Mouse (Mus musculus) forebrain, postnatal 0 days (tissue): ENCODE measurements around the gene Hes6. TPM values are rescaled to one million over a fixed set of nuclear protein-coding genes. Genes with fewer than 3 reads are reported as not detected.
A peak's percentile ranks its signal among the peaks of the same experiment; 100 is the strongest.

Experiments used
- ATAC-seq: fragments of 200-750 bp; cut with Nextera tagmentation; 2 replicates; pipeline ENCODE4 v1.8.0; 2017; ENCODE audit warnings: mild to moderate bottlenecking, moderate library complexity
- DNase-seq: peaks from one replicate; pipeline ENCODE4 v3.0.0-alpha.2; 2015
- H3K27ac ChIP-seq: fragments of 300-500 bp; sonication (generic); 2 replicates; pipeline ENCODE4 v1.5.1; 2014; ENCODE audit warnings: low read depth, mild to moderate bottlenecking, antibody characterized with exemption, low read length, moderate library complexity, mixed read lengths
- H3K27me3 ChIP-seq: fragments of 300-500 bp; sonication (generic); 2 replicates; pipeline ENCODE4 v1.6.1; 2014; ENCODE audit warnings: mild to moderate bottlenecking, low read length, mixed read lengths; ENCODE audit not compliant: insufficient read depth
- H3K36me3 ChIP-seq: fragments of 300-500 bp; sonication (generic); 2 replicates; pipeline ENCODE4 v1.6.1; 2014; ENCODE audit warnings: mild to moderate bottlenecking, moderate library complexity; ENCODE audit not compliant: insufficient read depth
- H3K4me1 ChIP-seq: fragments of 300-500 bp; sonication (generic); 2 replicates; pipeline ENCODE4 v1.6.1; 2014; ENCODE audit warnings: antibody characterized with exemption; ENCODE audit not compliant: insufficient read depth
- H3K4me2 ChIP-seq: fragments of 300-500 bp; sonication (generic); 2 replicates; pipeline ENCODE4 v1.6.1; 2014; ENCODE audit warnings: low read depth, mild to moderate bottlenecking, moderate library complexity
- H3K4me3 ChIP-seq: fragments of 300-500 bp; sonication (generic); 2 replicates; pipeline ENCODE4 v1.5.1; 2014; ENCODE audit warnings: low read depth, low read length, mixed read lengths
- H3K9ac ChIP-seq: fragments of 300-500 bp; sonication (generic); 2 replicates; pipeline ENCODE4 v1.6.1; 2014; ENCODE audit warnings: mild to moderate bottlenecking
- H3K9me3 ChIP-seq: fragments of 300-500 bp; sonication (generic); 2 replicates; pipeline ENCODE4 v1.6.1; 2016; ENCODE audit warnings: low read length
- CTCF ChIP-seq: sonication (generic); IDR thresholded peaks from 2 replicates; pipeline ENCODE4 v1.5.1; 2016; ENCODE audit warnings: antibody characterized with exemption, control low read depth, low read depth
- WGBS: fragments of 180-500 bp; shearing (Covaris S2); extraction: QIAGEN DNeasy Blood & Tissue Kit; methylation state at CpG from one replicate; pipeline ENCODE4 v1.1.7; 2014; 5-methylcytosine and 5-hydroxymethylcytosine counted together
- polyA plus RNA-seq: library from polyadenylated mRNA; unstranded; fragments of >200 nt; fragmentation: Nextera tagmentation; extraction: Ambion mirVana; gene quantifications from 2 replicates; pipeline ENCODE4 v1.2.1, GENCODE M21; 2015
- total RNA-seq: library from RNA; depleted of rRNA; stranded (reverse); fragments of >200 nt; gene quantifications from 2 replicates; pipeline ENCODE4 v1.2.3, GENCODE M21; 2014; rRNA removed

Gene Hes6
- total RNA-seq (133 and 154 TPM in 2 replicates), polyA plus RNA-seq (154 and 177 TPM in 2 replicates)

GRCm38 (mm10) chr1:91413898-91414594 lies at the start of gene Hes6:
Gene Hes6 (minus strand): TSS chr1:91414038.
- under 1% methylated on average over 39 of the region's 39 CpGs for WGBS
- ATAC-seq (peak; percentile 62), DNase-seq (peak; percentile 88)
- H3K9me3 ChIP-seq = no peaks in the 10 kb centered on the region
- peak within 1 kb of the TSS; percentile 61 for H3K4me3 ChIP-seq
- no peaks in the 10 kb centered on the region for H3K27me3 ChIP-seq
- peaks cover 8% of the 10 kb centered on the region; the same call in 1 of the 2 replicates for H3K36me3 ChIP-seq
- TF ChIP-seq CTCF = no peak
- peaks cover 21% of the 10 kb centered on the region for H3K4me1 ChIP-seq
- peak within 1 kb of the TSS; percentile 78 for H3K27ac ChIP-seq
- peak within 1 kb of the TSS; percentile 69 for H3K4me2 ChIP-seq
- peak within 1 kb of the TSS; percentile 87 for H3K9ac ChIP-seq

- H3K9me3 ChIP-seq = no peaks in the 10 kb centered on the region
- no peaks in the 10 kb centered on the region for H3K27me3 ChIP-seq
- ATAC-seq (no peak), DNase-seq (no peak)
- 87% methylated on average over 13 of the region's 13 CpGs for WGBS
- TF ChIP-seq CTCF = no peak
- H3K4me2 ChIP-seq = no peak overlapping the region
- no peak overlapping the region for H3K4me3 ChIP-seq
- H3K27ac ChIP-seq = no peak overlapping the region
- no peaks in the 10 kb centered on the region for H3K4me1 ChIP-seq
- H3K36me3 ChIP-seq = no peaks in the 10 kb centered on the region
- H3K9ac ChIP-seq = no peak overlapping the region
Measured at GRCm38 (mm10) chr1:91463336-91463995, 49.6 kb upstream of the Hes6 start.

- H3K4me1 ChIP-seq = peaks cover 16% of the 10 kb centered on the region
- no peak overlapping the region for H3K27ac ChIP-seq
- no peak for DNase-seq
- no peaks in the 10 kb centered on the region for H3K36me3 ChIP-seq
- WGBS = 38% methylated on average over 4 of the region's 4 CpGs
- no peak for TF ChIP-seq CTCF
- no peaks in the 10 kb centered on the region for H3K27me3 ChIP-seq
- no peaks in the 10 kb centered on the region for H3K9me3 ChIP-seq
- H3K9ac ChIP-seq = no peak overlapping the region
- H3K4me2 ChIP-seq = no peak overlapping the region
- no peak overlapping the region for H3K4me3 ChIP-seq
- no peak for ATAC-seq
Measured at GRCm38 (mm10) chr1:91460564-91460963, 46.7 kb upstream of the Hes6 start.

GRCm38 (mm10) chr1:91460069-91460468 lies 46.2 kb upstream of the Hes6 start:
- TF ChIP-seq CTCF = no peak
- peak overlapping the region; percentile 76 for H3K4me2 ChIP-seq
- DNase-seq (no peak), ATAC-seq (no peak)
- H3K27me3 ChIP-seq = no peaks in the 10 kb centered on the region
- H3K4me1 ChIP-seq = peaks cover 20% of the 10 kb centered on the region
- no peak overlapping the region; the same call in 1 of the 2 replicates for H3K9ac ChIP-seq
- H3K9me3 ChIP-seq = no peaks in the 10 kb centered on the region
- H3K4me3 ChIP-seq = peak overlapping the region; percentile 71
- no peak overlapping the region for H3K27ac ChIP-seq
- WGBS = 48% methylated on average over 7 of the region's 7 CpGs
- H3K36me3 ChIP-seq = no peaks in the 10 kb centered on the region

GRCm38 (mm10) chr1:91459059-91459809 lies 45.4 kb upstream of the Hes6 start, which contains the start of gene Per2:
Gene Per2 (minus strand): TSS chr1:91459324.
- peaks cover 20% of the 10 kb centered on the region for H3K4me1 ChIP-seq
- ATAC-seq = peak; percentile 98
- H3K27ac ChIP-seq = peak within 1 kb of the TSS; percentile 80
- no peaks in the 10 kb centered on the region for H3K27me3 ChIP-seq
- no peaks in the 10 kb centered on the region for H3K9me3 ChIP-seq
- 3% methylated on average over 89 of the region's 91 CpGs for WGBS
- peak within 1 kb of the TSS; percentile 71 for H3K4me3 ChIP-seq
- H3K9ac ChIP-seq = peak within 1 kb of the TSS; percentile 80
- DNase-seq = peak; percentile 100
- peak; percentile 59 for TF ChIP-seq CTCF
- H3K36me3 ChIP-seq = no peaks in the 10 kb centered on the region
- H3K4me2 ChIP-seq = peak within 1 kb of the TSS; percentile 93

- peak; percentile 27 for TF ChIP-seq CTCF
- Histone ChIP-seq H3K36me3 (no peaks in the 10 kb centered on the region), H3K4me2 (peak overlapping the region; percentile 93), H3K27ac (peak overlapping the region; percentile 80), H3K27me3 (no peaks in the 10 kb centered on the region), H3K9ac (peak overlapping the region; percentile 80), H3K9me3 (no peaks in the 10 kb centered on the region), H3K4me3 (peak overlapping the region; percentile 71), H3K4me1 (peaks cover 20% of the 10 kb centered on the region)
- 4% methylated on average over 8 of the region's 8 CpGs for WGBS
- DNase-seq = peak; percentile 68
- ATAC-seq = no peak
Measured at GRCm38 (mm10) chr1:91458223-91458861, 44.5 kb upstream of the Hes6 start.
